In genomic region chr12:100883168-100883567, GRCm38 (mm10) we compare ENCODE assay signal across 15 mouse cellular contexts. TPM values are rescaled to one million over a fixed set of nuclear protein-coding genes. Genes with fewer than 3 reads are reported as not detected.
DNase-seq lines count a peak whose midpoint lies in the region.
"Had no signal": no experiment of that assay in that cellular context is flagged by ENCODE, and none has a peak within 500 bp of the region (broad histone marks: within the 10 kb centered on the region; RNA-seq: fewer than 3 reads in every experiment).

No protein-coding gene starts in this region.

- WGBS in macrophage (ENCODE audit: missing documents) = 15% methylated on average over 6 of the region's 7 CpGs

- no peaks in the 10 kb centered on the region for H3K79me2 ChIP-seq in macrophage (ENCODE audit: inconsistent target)

- H3K27me3 ChIP-seq in splenic B cell, adult 2 months (ENCODE audit: control insufficient read depth, insufficient read depth, low read length, poor library complexity, severe bottlenecking) = no peaks in the 10 kb centered on the region

- H3K4me3 ChIP-seq in macrophage (ENCODE audit: inconsistent target) = no peak overlapping the region
- H3K4me3 ChIP-seq: limb, embryonic 12.5 days had no signal

- peak; percentile 54 to 57 for DNase-seq in spleen, postnatal 36 days (ENCODE audit: low spot score in 2 of 2)
- DNase-seq in spleen, postnatal 10 days (ENCODE audit: low spot score in 2 of 2) = no peak
- DNase-seq in T-cell, adult 2 months (ENCODE audit: low spot score) = peak; percentile 90
- DNase-seq in splenic B cell, adult 2 months (ENCODE audit: low read depth, low spot score) = peak; percentile 61
- no peak for DNase-seq in adrenal gland, postnatal 4 days (ENCODE audit: low spot score in 2 of 2)
- DNase-seq in ovary, postnatal 36 days (ENCODE audit: low spot score) = no peak
- no peak for DNase-seq in frontal cortex, postnatal 25 days (ENCODE audit: low spot score in 2 of 2)
- DNase-seq: cerebellum, adult 9-10 months; gastrocnemius, postnatal 25 days; kidney, adult 8-10 months; kidney, postnatal 4 days; right cerebral cortex, postnatal 4 days had no signal

- H3K27ac ChIP-seq in macrophage = peak overlapping the region; percentile 52
- H3K27ac ChIP-seq: hindbrain, embryonic 14.5 days; limb, embryonic 12.5 days had no signal

- H3K36me3 ChIP-seq in macrophage (ENCODE audit: inconsistent target) = no peaks in the 10 kb centered on the region
- H3K36me3 ChIP-seq in splenic B cell, adult 2 months (ENCODE audit: control insufficient read depth, insufficient read depth, low read length, poor library complexity, severe bottlenecking) = no peaks in the 10 kb centered on the region
- H3K36me3 ChIP-seq: limb, embryonic 12.5 days had no signal

RNA-seq across cellular contexts. Expression of gene Gpr68, which starts 24.8 kb away (rescaled TPM):
- 1 to 10 TPM in 8 of 26 experiments, under 1 TPM in 16, not detected in 2; 0.22 to 4.4 (median 0.70) TPM for total RNA-seq in macrophage (2018; cell fraction: chromatin; rRNA removed)
- total RNA-seq in macrophage (2018; cell fraction: cytosol; rRNA removed) = 1 to 10 TPM in 10 of 26 experiments, under 1 TPM in 16; 0.15 to 3.5 (median 0.73) TPM
- total RNA-seq in macrophage (2018; cell fraction: nucleus; rRNA removed) = 1 to 10 TPM in 20 of 26 experiments, under 1 TPM in 6; 0.34 to 3.0 (median 1.5) TPM
- 0.07 to 1.3 TPM (median 0.72 TPM) in 3 replicates for polyA plus RNA-seq in macrophage (2018)
- 1 to 10 TPM; 2.5 to 2.8 TPM for total RNA-seq in adrenal gland, postnatal 4 days (2021)

Comparison
In these comparisons a context has a peak if more than half of its experiments do, and no peak if none do; other contexts are left out.
1. DNase-seq: peak in spleen, postnatal 36 days (2 of 2), T-cell, adult 2 months (single experiment) and splenic B cell, adult 2 months (single experiment); none in spleen, postnatal 10 days (0 of 2), adrenal gland, postnatal 4 days (0 of 2), ovary, postnatal 36 days (single experiment) and frontal cortex, postnatal 25 days (0 of 2).